Mouse (Mus musculus): Measurements from ENCODE around the gene Phf23. TPM values are rescaled to one million over a fixed set of nuclear protein-coding genes. Genes with fewer than 3 reads are reported as not detected.

The Phf23 gene
- polyA plus RNA-seq, 1 experiment from 2014 or later: 34.4 TPM

DNA sequence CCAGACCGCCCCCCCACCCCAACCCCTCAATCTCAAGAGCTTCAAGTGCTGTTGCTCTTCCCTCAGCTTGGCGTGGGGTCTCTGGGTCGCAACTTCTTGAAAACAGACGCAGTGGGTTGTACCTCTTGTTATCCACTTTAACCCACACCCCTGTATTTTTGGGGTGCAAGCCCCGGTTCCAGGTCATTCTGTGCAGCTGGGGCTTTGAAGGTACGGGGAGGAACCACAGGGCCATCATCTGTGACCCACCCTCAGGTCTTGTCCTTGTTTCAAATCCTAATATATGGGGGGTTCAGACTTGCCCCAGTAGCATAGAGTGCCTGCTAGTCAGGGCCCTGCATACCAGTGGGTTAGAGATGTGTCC lies 28.6 kb downstream of the Phf23 start:
- peak overlapping the region; percentile 28 for H3K4me3 ChIP-seq (ENCODE audit: low read depth, low read length)
- DNase-seq (ENCODE audit: low spot score): no peak
- H3K9me3 ChIP-seq (ENCODE audit: control insufficient read depth, low read length): no peaks in the 10 kb centered on the region
- TF ChIP-seq EP300 (optimal IDR thresholded peaks at IDR 0.05): no peak
- no peak for TF ChIP-seq CTCF (IDR thresholded peaks at IDR 0.05; ENCODE audit: low read depth)
- H3K4me1 ChIP-seq (replicated peaks; ENCODE audit: control insufficient read depth, insufficient read depth): 0 out of 2 replicates have a peak, but pooled peaks cover 4% of the 10 kb centered on the region
- H3K27me3 ChIP-seq (ENCODE audit: control insufficient read depth, insufficient read depth, low read length): no peaks in the 10 kb centered on the region
- WGBS: 15% methylated on average over 6 of the region's 6 CpGs
- no peak for ATAC-seq (ENCODE audit: low FRiP score, low TSS enrichment)
- peak overlapping the region; percentile 8; the same call in 1 of the 2 replicates for H3K27ac ChIP-seq (replicated peaks)
- H3K9ac ChIP-seq (ENCODE audit: low read length): no peak overlapping the region; the same call in 1 of the 2 replicates
- no peaks in the 10 kb centered on the region for H3K36me3 ChIP-seq (ENCODE audit: control insufficient read depth, insufficient read depth, low read length)
- peak overlapping the region; percentile 47 for H3K4me2 ChIP-seq (replicated peaks; ENCODE audit: low read depth)

GRCm38 (mm10) chr11:70026689-70027088 lies 31.1 kb downstream of the Phf23 start:
- H3K9me3 ChIP-seq (ENCODE audit: control insufficient read depth, low read length): no peaks in the 10 kb centered on the region
- DNase-seq (ENCODE audit: low spot score) (peak; percentile 54), ATAC-seq (ENCODE audit: low FRiP score, low TSS enrichment) (peak; percentile 63)
- no peak for TF ChIP-seq CTCF (IDR thresholded peaks at IDR 0.05; ENCODE audit: low read depth)
- no peak for TF ChIP-seq EP300 (optimal IDR thresholded peaks at IDR 0.05)
- peaks cover 7% of the 10 kb centered on the region for H3K36me3 ChIP-seq (ENCODE audit: control insufficient read depth, insufficient read depth, low read length)
- H3K27ac ChIP-seq (replicated peaks): peak overlapping the region; percentile 59; the same call in 1 of the 2 replicates
- peaks cover 7% of the 10 kb centered on the region; the same call in 1 of the 2 replicates for H3K4me1 ChIP-seq (replicated peaks; ENCODE audit: control insufficient read depth, insufficient read depth)
- peak overlapping the region; percentile 5; the same call in 1 of the 2 replicates for H3K9ac ChIP-seq (ENCODE audit: low read length)
- peak overlapping the region; percentile 56 for H3K4me2 ChIP-seq (replicated peaks; ENCODE audit: low read depth)
- H3K4me3 ChIP-seq (ENCODE audit: low read depth, low read length): peak overlapping the region; percentile 30
- WGBS: 2% methylated on average over 16 of the region's 19 CpGs
- no peaks in the 10 kb centered on the region for H3K27me3 ChIP-seq (ENCODE audit: control insufficient read depth, insufficient read depth, low read length)

DNA sequence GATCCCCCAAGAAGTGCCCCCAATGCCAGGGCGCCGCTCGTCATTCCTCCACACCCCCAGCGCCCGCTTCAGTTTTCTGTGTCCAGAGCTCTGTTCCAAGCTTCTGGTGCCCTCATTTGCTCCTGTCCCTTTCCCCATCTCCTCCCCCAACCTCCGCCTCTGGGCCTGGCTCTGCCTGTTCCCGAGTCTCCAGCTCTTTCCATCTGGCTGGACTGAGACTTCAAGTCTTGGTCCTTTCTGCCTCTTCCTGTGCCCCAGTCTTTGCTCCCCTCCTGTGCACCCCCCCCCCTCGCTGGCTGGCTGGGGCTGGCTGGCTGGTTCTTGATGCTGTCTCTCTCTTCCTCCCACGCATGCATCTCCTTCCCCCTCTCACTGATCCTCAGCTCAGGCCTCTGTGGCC lies 31.8 kb downstream of the Phf23 start:
- no peak for DNase-seq (ENCODE audit: low spot score)
- 35% methylated on average over 9 of the region's 9 CpGs for WGBS
- peaks cover 7% of the 10 kb centered on the region; the same call in 1 of the 2 replicates for H3K4me1 ChIP-seq (replicated peaks; ENCODE audit: control insufficient read depth, insufficient read depth)
- no peak for TF ChIP-seq EP300 (optimal IDR thresholded peaks at IDR 0.05)
- TF ChIP-seq CTCF (IDR thresholded peaks at IDR 0.05; ENCODE audit: low read depth): no peak
- no peaks in the 10 kb centered on the region for H3K27me3 ChIP-seq (ENCODE audit: control insufficient read depth, insufficient read depth, low read length)
- no peaks in the 10 kb centered on the region for H3K9me3 ChIP-seq (ENCODE audit: control insufficient read depth, low read length)
- peak overlapping the region; percentile 56 for H3K4me2 ChIP-seq (replicated peaks; ENCODE audit: low read depth)
- no peak for ATAC-seq (ENCODE audit: low FRiP score, low TSS enrichment)
- H3K36me3 ChIP-seq (ENCODE audit: control insufficient read depth, insufficient read depth, low read length): peaks cover 7% of the 10 kb centered on the region
- no peak overlapping the region for H3K4me3 ChIP-seq (ENCODE audit: low read depth, low read length)
- H3K27ac ChIP-seq (replicated peaks): peak overlapping the region; percentile 59; the same call in 1 of the 2 replicates
- peak overlapping the region; percentile 23; the same call in 1 of the 2 replicates for H3K9ac ChIP-seq (ENCODE audit: low read length)

- Histone ChIP-seq H3K27ac (replicated peaks) (peak overlapping the region; percentile 71), H3K36me3 (ENCODE audit: control insufficient read depth, insufficient read depth, low read length) (peaks cover 7% of the 10 kb centered on the region), H3K9me3 (ENCODE audit: control insufficient read depth, low read length) (no peaks in the 10 kb centered on the region), H3K9ac (ENCODE audit: low read length) (no peak overlapping the region), H3K27me3 (ENCODE audit: control insufficient read depth, insufficient read depth, low read length) (no peaks in the 10 kb centered on the region), H3K4me3 (ENCODE audit: low read depth, low read length) (peak overlapping the region; percentile 18), H3K4me2 (replicated peaks; ENCODE audit: low read depth) (peak overlapping the region; percentile 45), H3K4me1 (replicated peaks; ENCODE audit: control insufficient read depth, insufficient read depth) (peaks cover 7% of the 10 kb centered on the region; the same call in 1 of the 2 replicates)
- DNase-seq (ENCODE audit: low spot score): no peak
- TF ChIP-seq EP300 (optimal IDR thresholded peaks at IDR 0.05) (no peak), CTCF (IDR thresholded peaks at IDR 0.05; ENCODE audit: low read depth) (no peak)
- ATAC-seq (ENCODE audit: low FRiP score, low TSS enrichment): peak; percentile 6; the same call in 1 of the 2 replicates
- WGBS: 22% methylated on average over 12 of the region's 12 CpGs
Measured at GRCm38 (mm10) chr11:70028401-70029129, 33.0 kb downstream of the Phf23 start.

DNA sequence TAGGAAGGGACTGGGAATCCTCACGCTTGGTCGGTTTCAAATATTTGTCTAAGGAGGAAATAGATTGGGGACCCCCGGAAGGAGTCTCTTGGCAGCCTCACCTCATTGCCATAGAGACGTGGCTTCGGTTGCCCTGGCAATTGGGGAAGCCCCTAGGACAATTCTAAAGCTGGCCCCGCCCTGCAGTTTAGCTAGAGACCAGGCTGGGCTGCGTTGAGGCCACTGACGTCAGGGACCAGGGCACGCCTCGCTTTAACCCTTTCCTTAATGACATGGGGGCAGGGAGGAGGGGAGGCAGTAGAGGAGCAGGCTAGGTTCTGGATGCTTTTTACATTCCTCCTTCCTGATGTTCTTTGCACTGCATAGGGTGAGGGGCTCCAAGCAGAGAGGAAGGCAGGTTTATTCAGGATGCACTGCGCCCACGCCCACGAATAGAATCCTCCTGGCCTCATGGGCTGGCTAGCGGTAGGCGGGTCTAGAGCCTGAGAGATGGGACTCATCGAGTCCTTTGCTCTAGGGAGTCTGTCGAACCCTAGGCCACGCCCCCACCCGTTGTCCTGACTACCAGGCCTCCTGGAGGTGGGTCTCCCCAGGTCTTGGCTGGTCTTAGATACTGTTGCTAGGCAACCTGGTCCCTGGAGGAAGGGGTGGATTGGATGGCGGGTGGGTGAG lies 33.7 kb downstream of the Phf23 start:
- no peaks in the 10 kb centered on the region for H3K9me3 ChIP-seq (ENCODE audit: control insufficient read depth, low read length)
- H3K4me2 ChIP-seq (replicated peaks; ENCODE audit: low read depth): peak overlapping the region; percentile 45
- peak; percentile 67 for DNase-seq (ENCODE audit: low spot score)
- H3K27me3 ChIP-seq (ENCODE audit: control insufficient read depth, insufficient read depth, low read length): no peaks in the 10 kb centered on the region
- peak; percentile 77 for ATAC-seq (ENCODE audit: low FRiP score, low TSS enrichment)
- peak overlapping the region; percentile 18 for H3K4me3 ChIP-seq (ENCODE audit: low read depth, low read length)
- 1% methylated on average over 20 of the region's 20 CpGs for WGBS
- peak overlapping the region; percentile 71 for H3K27ac ChIP-seq (replicated peaks)
- no peak overlapping the region for H3K9ac ChIP-seq (ENCODE audit: low read length)
- no peak for TF ChIP-seq CTCF (IDR thresholded peaks at IDR 0.05; ENCODE audit: low read depth)
- TF ChIP-seq EP300 (optimal IDR thresholded peaks at IDR 0.05): no peak
- H3K36me3 ChIP-seq (ENCODE audit: control insufficient read depth, insufficient read depth, low read length): peaks cover 7% of the 10 kb centered on the region
- peaks cover 7% of the 10 kb centered on the region; the same call in 1 of the 2 replicates for H3K4me1 ChIP-seq (replicated peaks; ENCODE audit: control insufficient read depth, insufficient read depth)

Data from stomach, postnatal 0 days (tissue).